Mouse (Mus musculus) hindbrain, embryonic 11.5 days (tissue): Measurements from ENCODE around the gene Dus2. TPM values are rescaled to one million over a fixed set of nuclear protein-coding genes. Genes with fewer than 3 reads are reported as not detected.

Experiments
- ATAC-seq: fragments of 200-750 bp; cut with Nextera tagmentation; 2 replicates; pipeline ENCODE4 v1.8.0; 2017; ENCODE audit warnings: mild to moderate bottlenecking, moderate TSS enrichment, moderate library complexity; ENCODE audit not compliant: low FRiP score
- DNase-seq: peaks from one replicate; pipeline ENCODE4 v3.0.0-alpha.2; 2015; ENCODE audit warnings: low spot score
- H3K27ac ChIP-seq: fragments of 300-500 bp; sonication (generic); 2 replicates; pipeline ENCODE4 v1.5.1; 2014; ENCODE audit warnings: mild to moderate bottlenecking, low read depth, low read length
- H3K27me3 ChIP-seq: fragments of 300-500 bp; sonication (generic); 2 replicates; pipeline ENCODE4 v1.6.1; 2014; ENCODE audit warnings: mild to moderate bottlenecking, low read length, moderate library complexity, mixed read lengths; ENCODE audit not compliant: control insufficient read depth, insufficient read depth
- H3K36me3 ChIP-seq: fragments of 300-500 bp; sonication (generic); 2 replicates; pipeline ENCODE4 v1.6.1; 2014; ENCODE audit warnings: mild to moderate bottlenecking, low read length, moderate library complexity, mixed read lengths; ENCODE audit not compliant: control insufficient read depth, insufficient read depth
- H3K4me1 ChIP-seq: fragments of 300-500 bp; sonication (generic); replicated peaks from 2 replicates; pipeline ENCODE4 v1.6.1; 2014; ENCODE audit warnings: low read length, mixed read lengths; ENCODE audit not compliant: control insufficient read depth, insufficient read depth
- H3K4me2 ChIP-seq: fragments of 300-500 bp; sonication (generic); replicated peaks from 2 replicates; pipeline ENCODE4 v1.6.1; 2014; ENCODE audit warnings: mild to moderate bottlenecking, low read depth, low read length
- H3K4me3 ChIP-seq: fragments of 300-500 bp; sonication (generic); 2 replicates; pipeline ENCODE4 v1.5.1; 2014; ENCODE audit warnings: low read depth, low read length
- H3K9ac ChIP-seq: fragments of 300-500 bp; sonication (generic); 2 replicates; pipeline ENCODE4 v1.6.1; 2014; ENCODE audit warnings: low read depth, low read length
- H3K9me3 ChIP-seq: fragments of 300-500 bp; sonication (generic); 2 replicates; pipeline ENCODE4 v1.6.1; 2016; ENCODE audit warnings: low read length; ENCODE audit not compliant: control insufficient read depth
- WGBS: fragments of 180-500 bp; shearing (Covaris S2); extraction: QIAGEN DNeasy Blood & Tissue Kit; methylation state at CpG from one replicate; pipeline ENCODE4 v1.1.7; 2014; 5-methylcytosine and 5-hydroxymethylcytosine counted together
- polyA plus RNA-seq: library from polyadenylated mRNA; unstranded; fragments of >200 nt; fragmentation: Nextera tagmentation; extraction: Ambion mirVana; gene quantifications from 2 replicates; pipeline ENCODE4 v1.2.1, GENCODE M21; 2014

Dus2 gene
- polyA plus RNA-seq, 1 experiment from 2014 or later, result 22.0 TPM

DNA sequence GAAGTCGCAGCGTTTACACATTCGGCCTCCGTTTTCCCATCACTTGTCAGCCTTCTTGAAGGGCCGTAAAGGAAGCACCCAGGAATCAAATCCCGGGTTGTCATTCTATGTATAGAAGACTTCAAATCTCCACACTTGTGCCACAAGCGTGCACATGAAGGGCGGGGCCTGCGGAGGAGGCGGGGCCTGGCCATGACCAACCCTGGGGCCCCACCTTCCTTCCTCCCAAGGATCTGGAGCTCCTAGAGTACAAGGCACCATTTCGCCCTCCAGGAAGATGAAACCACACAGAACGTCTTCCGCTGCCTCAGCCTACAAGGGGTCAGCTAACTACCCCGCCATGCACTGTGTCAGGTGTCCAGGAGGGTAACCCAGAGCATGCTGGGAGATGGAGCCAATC, 30.0 kb upstream of the Dus2 start:
- Histone ChIP-seq H3K27ac (no peak overlapping the region), H3K9me3 (no peaks in the 10 kb centered on the region), H3K4me1 (0 out of 2 replicates have a peak, but pooled peaks cover 2% of the 10 kb centered on the region), H3K4me2 (no peak overlapping the region), H3K4me3 (no peak overlapping the region), H3K27me3 (peaks cover 14% of the 10 kb centered on the region), H3K9ac (no peak overlapping the region), H3K36me3 (no peaks in the 10 kb centered on the region)
- WGBS, result 70% methylated on average over 14 of the region's 14 CpGs
- no peak for DNase-seq
- ATAC-seq, result no peak

GRCm38 (mm10) chr8:105961536-105961935, 29.6 kb upstream of the Dus2 start:
- Histone ChIP-seq H3K9me3 (no peaks in the 10 kb centered on the region), H3K4me3 (no peak overlapping the region), H3K9ac (no peak overlapping the region), H3K36me3 (no peaks in the 10 kb centered on the region), H3K27me3 (peaks cover 18% of the 10 kb centered on the region), H3K27ac (no peak overlapping the region), H3K4me1 (0 out of 2 replicates have a peak, but pooled peaks cover 2% of the 10 kb centered on the region), H3K4me2 (no peak overlapping the region)
- ATAC-seq (no peak), DNase-seq (no peak)
- 88% methylated on average over 10 of the region's 10 CpGs for WGBS

- H3K36me3 ChIP-seq, result no peaks in the 10 kb centered on the region
- H3K4me2 ChIP-seq, result peak overlapping the region; percentile 75; the same call in 1 of the 2 replicates
- H3K27me3 ChIP-seq, result peaks cover 22% of the 10 kb centered on the region
- peak overlapping the region; percentile 56 for H3K4me3 ChIP-seq
- DNase-seq (no peak), ATAC-seq (no peak)
- H3K4me1 ChIP-seq, result 0 out of 2 replicates have a peak, but pooled peaks cover 2% of the 10 kb centered on the region
- H3K27ac ChIP-seq, result no peak overlapping the region
- no peaks in the 10 kb centered on the region for H3K9me3 ChIP-seq
- no peak overlapping the region for H3K9ac ChIP-seq
- 69% methylated on average over 12 of the region's 12 CpGs for WGBS
Measured at GRCm38 (mm10) chr8:105964506-105965265, 26.5 kb upstream of the Dus2 start.

GRCm38 (mm10) chr8:105965266-105965904, 25.8 kb upstream of the Dus2 start:
- no peak overlapping the region for H3K27ac ChIP-seq

GRCm38 (mm10) chr8:105965905-105966341, 25.2 kb upstream of the Dus2 start, which contains the start of gene Slc12a4:
Slc12a4 (minus strand) TSS chr8:105966097.
- H3K4me1 ChIP-seq, result 0 out of 2 replicates have a peak, but pooled peaks cover 2% of the 10 kb centered on the region
- peak within 1 kb of the TSS; percentile 75 for H3K4me2 ChIP-seq
- H3K9ac ChIP-seq, result peak within 1 kb of the TSS; percentile 62
- H3K9me3 ChIP-seq, result no peaks in the 10 kb centered on the region
- ATAC-seq (peak; percentile 71), DNase-seq (peak; percentile 80)
- peak within 1 kb of the TSS; percentile 56 for H3K4me3 ChIP-seq
- H3K27ac ChIP-seq, result no peak within 1 kb of the TSS
- no peaks in the 10 kb centered on the region for H3K36me3 ChIP-seq
- H3K27me3 ChIP-seq, result peaks cover 22% of the 10 kb centered on the region
- WGBS, result 1% methylated on average over 34 of the region's 47 CpGs

More at GRCm38 (mm10) chr8:105965266-105965904, 25.8 kb upstream of the Dus2 start:
- H3K9me3 ChIP-seq, result no peaks in the 10 kb centered on the region
- peak; percentile 67 for ATAC-seq
- peak overlapping the region; percentile 62 for H3K9ac ChIP-seq
- 3% methylated on average over 34 of the region's 40 CpGs for WGBS
- peak; percentile 32 for DNase-seq
- H3K4me2 ChIP-seq, result peak overlapping the region; percentile 75
- H3K4me1 ChIP-seq, result 0 out of 2 replicates have a peak, but pooled peaks cover 2% of the 10 kb centered on the region
- peaks cover 22% of the 10 kb centered on the region for H3K27me3 ChIP-seq
- no peaks in the 10 kb centered on the region for H3K36me3 ChIP-seq
- peak overlapping the region; percentile 56 for H3K4me3 ChIP-seq

DNA sequence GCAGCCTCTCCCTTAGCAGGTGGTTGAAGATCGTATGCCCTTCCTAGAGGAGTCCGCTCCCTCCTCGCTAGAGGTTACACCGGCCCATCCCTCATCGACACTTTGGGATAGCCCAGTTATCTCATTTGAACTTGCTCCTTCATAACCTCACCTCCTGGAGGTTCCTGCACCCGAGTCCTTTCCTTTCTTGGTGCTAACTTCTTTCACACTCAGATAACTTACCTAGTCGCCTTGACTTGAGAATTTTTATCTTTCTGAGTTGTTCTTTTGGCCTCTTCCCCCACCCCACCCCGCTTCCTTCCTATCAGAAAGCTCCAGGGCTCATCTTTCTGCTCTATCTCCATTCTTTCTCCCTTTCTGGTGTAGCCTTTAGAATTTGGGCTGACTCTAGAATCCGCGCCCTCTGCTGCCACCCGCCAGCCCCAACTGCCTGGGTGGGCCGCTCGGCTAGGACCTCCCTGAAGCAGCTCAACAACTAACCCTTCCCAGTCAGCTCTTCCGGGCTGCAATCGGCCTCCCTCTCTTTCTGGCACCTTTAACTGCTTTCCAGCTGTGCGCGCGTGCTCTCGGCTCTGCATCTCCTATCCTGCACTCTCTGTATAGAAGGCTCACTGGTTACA, 24.3 kb upstream of the Dus2 start:
- H3K4me1 ChIP-seq, result 0 out of 2 replicates have a peak, but pooled peaks cover 2% of the 10 kb centered on the region
- H3K27ac ChIP-seq, result no peak overlapping the region
- 7% methylated on average over 19 of the region's 19 CpGs for WGBS
- no peak overlapping the region for H3K4me2 ChIP-seq
- no peaks in the 10 kb centered on the region for H3K36me3 ChIP-seq
- peaks cover 22% of the 10 kb centered on the region for H3K27me3 ChIP-seq
- H3K4me3 ChIP-seq, result no peak overlapping the region
- H3K9me3 ChIP-seq, result no peaks in the 10 kb centered on the region
- H3K9ac ChIP-seq, result no peak overlapping the region
- DNase-seq (peak; percentile 51), ATAC-seq (no peak)

- Histone ChIP-seq H3K4me3 (no peak overlapping the region), H3K36me3 (no peaks in the 10 kb centered on the region), H3K27ac (no peak overlapping the region), H3K4me1 (0 out of 2 replicates have a peak, but pooled peaks cover 2% of the 10 kb centered on the region), H3K4me2 (no peak overlapping the region), H3K9ac (no peak overlapping the region), H3K27me3 (peaks cover 22% of the 10 kb centered on the region), H3K9me3 (no peaks in the 10 kb centered on the region)
- DNase-seq (no peak), ATAC-seq (no peak)
- WGBS, result 77% methylated on average over 1 of the region's 1 CpGs
Measured at GRCm38 (mm10) chr8:105969367-105969766, 21.8 kb upstream of the Dus2 start.

DNA sequence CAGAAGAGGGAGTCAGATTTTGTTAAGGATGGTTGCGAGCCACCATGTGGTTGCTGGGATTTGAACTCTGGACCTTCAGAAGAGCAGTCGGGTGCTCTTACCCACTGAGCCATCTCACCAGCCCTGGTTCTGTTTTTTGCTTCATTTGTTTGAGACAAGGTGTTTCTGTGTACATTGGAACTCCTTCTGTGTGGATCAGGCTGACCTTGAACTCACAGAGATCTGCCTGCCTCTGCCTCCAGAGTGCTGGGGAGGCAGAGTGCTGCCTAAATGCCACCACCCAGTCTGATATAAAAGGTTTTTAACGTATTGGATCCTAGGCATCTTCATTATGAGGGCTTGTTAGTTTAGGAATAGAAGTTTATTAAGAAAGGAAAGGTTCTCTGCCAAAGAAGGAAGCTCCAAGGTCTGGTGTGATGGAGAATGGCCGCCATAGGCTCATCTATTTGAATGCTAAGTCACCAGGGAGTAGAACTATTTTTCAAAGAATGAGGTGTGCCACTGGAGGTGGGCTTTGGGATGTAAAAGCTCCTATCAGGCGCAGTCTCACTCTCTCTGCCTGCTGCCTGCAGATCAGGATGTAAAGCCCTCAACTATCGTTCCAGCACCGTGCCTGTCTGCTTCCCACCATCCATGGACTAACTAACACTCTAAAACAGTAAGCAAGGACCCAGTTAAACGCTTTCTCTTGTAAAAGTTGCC, 20.0 kb upstream of the Dus2 start:
- H3K9ac ChIP-seq, result no peak overlapping the region
- no peak overlapping the region for H3K27ac ChIP-seq
- H3K9me3 ChIP-seq, result no peaks in the 10 kb centered on the region
- H3K27me3 ChIP-seq, result peaks cover 7% of the 10 kb centered on the region
- H3K4me1 ChIP-seq, result no peaks in the 10 kb centered on the region
- H3K36me3 ChIP-seq, result no peaks in the 10 kb centered on the region
- WGBS, result 77% methylated on average over 8 of the region's 8 CpGs
- no peak overlapping the region for H3K4me2 ChIP-seq
- DNase-seq (no peak), ATAC-seq (no peak)
- no peak overlapping the region for H3K4me3 ChIP-seq
